Mouse (Mus musculus) lung, embryonic 14.5 days (tissue): ENCODE data around the gene Iqschfp. TPM values are rescaled to one million over a fixed set of nuclear protein-coding genes. Genes with fewer than 3 reads are reported as not detected.

Experiments
- ATAC-seq: fragments of 200-750 bp; cut with Nextera tagmentation; 2 replicates; pipeline ENCODE4 v1.8.0; 2017; ENCODE audit warnings: mild to moderate bottlenecking, moderate TSS enrichment, moderate library complexity; ENCODE audit not compliant: insufficient read depth
- DNase-seq: peaks from one replicate; pipeline ENCODE4 v3.0.0-alpha.2; 2015
- H3K27ac ChIP-seq: fragments of 300-500 bp; sonication (generic); 2 replicates; pipeline ENCODE4 v1.5.1; 2014; ENCODE audit warnings: low read depth, mild to moderate bottlenecking, moderate library complexity
- H3K27me3 ChIP-seq: fragments of 300-500 bp; sonication (generic); 2 replicates; pipeline ENCODE4 v1.6.1; 2014; ENCODE audit warnings: low read length, control low read depth; ENCODE audit not compliant: insufficient read depth
- H3K36me3 ChIP-seq: fragments of 300-500 bp; sonication (generic); 2 replicates; pipeline ENCODE4 v1.6.1; 2014; ENCODE audit warnings: control low read depth; ENCODE audit not compliant: insufficient read depth
- H3K4me1 ChIP-seq: fragments of 300-500 bp; sonication (generic); 2 replicates; pipeline ENCODE4 v1.6.1; 2014; ENCODE audit warnings: antibody characterized with exemption, control low read depth; ENCODE audit not compliant: insufficient read depth
- H3K4me2 ChIP-seq: fragments of 300-500 bp; sonication (generic); 2 replicates; pipeline ENCODE4 v1.6.1; 2014; ENCODE audit warnings: mild to moderate bottlenecking
- H3K4me3 ChIP-seq: fragments of 300-500 bp; sonication (generic); 2 replicates; pipeline ENCODE4 v1.5.1; 2014; ENCODE audit warnings: low read depth, low read length
- H3K9ac ChIP-seq: fragments of 300-500 bp; sonication (generic); 2 replicates; pipeline ENCODE4 v1.6.1; 2014
- H3K9me3 ChIP-seq: fragments of 300-500 bp; sonication (generic); 2 replicates; pipeline ENCODE4 v1.6.1; 2016; ENCODE audit warnings: low read depth, low read length, control low read depth
- CTCF ChIP-seq: IDR thresholded peaks from 2 replicates; pipeline ENCODE4 v1.5.1; 2016; ENCODE audit warnings: antibody characterized with exemption, low read depth
- WGBS: fragments of 180-500 bp; shearing (Covaris S2); extraction: QIAGEN DNeasy Blood & Tissue Kit; methylation state at CpG from one replicate; pipeline ENCODE4 v1.1.7; 2014; 5-methylcytosine and 5-hydroxymethylcytosine counted together
- polyA plus RNA-seq: library from polyadenylated mRNA; unstranded; fragments of >200 nt; fragmentation: Nextera tagmentation; extraction: Ambion mirVana; gene quantifications from 2 replicates; pipeline ENCODE4 v1.2.1, GENCODE M21; 2014

Iqschfp gene
- polyA plus RNA-seq, 1 experiment from 2014 or later = not detected

GRCm38 (mm10) chr3:68476336-68476735 is 584.3 kb downstream of the Iqschfp start:
- H3K27me3 ChIP-seq = no peaks in the 10 kb centered on the region
- no peaks in the 10 kb centered on the region for H3K4me1 ChIP-seq
- no peak for TF ChIP-seq CTCF
- 84% methylated on average over 7 of the region's 7 CpGs for WGBS
- H3K36me3 ChIP-seq = no peaks in the 10 kb centered on the region
- no peak overlapping the region for H3K4me2 ChIP-seq
- H3K27ac ChIP-seq = no peak overlapping the region
- H3K9me3 ChIP-seq = no peaks in the 10 kb centered on the region
- DNase-seq (no peak), ATAC-seq (no peak)
- no peak overlapping the region for H3K4me3 ChIP-seq
- H3K9ac ChIP-seq = no peak overlapping the region

- H3K4me3 ChIP-seq = no peak overlapping the region
- H3K27ac ChIP-seq = no peak overlapping the region
- TF ChIP-seq CTCF = no peak
- no peak for DNase-seq
- H3K9me3 ChIP-seq = no peaks in the 10 kb centered on the region
- H3K36me3 ChIP-seq = no peaks in the 10 kb centered on the region
- no peaks in the 10 kb centered on the region for H3K4me1 ChIP-seq
- H3K4me2 ChIP-seq = no peak overlapping the region
- H3K9ac ChIP-seq = no peak overlapping the region
- WGBS = 56% methylated on average over 2 of the region's 2 CpGs
- no peaks in the 10 kb centered on the region for H3K27me3 ChIP-seq
- ATAC-seq = no peak
Observed at GRCm38 (mm10) chr3:68477478-68477877, 585.4 kb downstream of the Iqschfp start.

- Histone ChIP-seq H3K27me3 (no peaks in the 10 kb centered on the region), H3K4me2 (no peak overlapping the region), H3K4me3 (no peak overlapping the region), H3K4me1 (no peaks in the 10 kb centered on the region), H3K27ac (no peak overlapping the region), H3K36me3 (no peaks in the 10 kb centered on the region), H3K9me3 (no peaks in the 10 kb centered on the region), H3K9ac (no peak overlapping the region)
- ATAC-seq (no peak), DNase-seq (no peak)
- no peak for TF ChIP-seq CTCF
- WGBS = 72% methylated on average over 6 of the region's 6 CpGs
Observed at GRCm38 (mm10) chr3:68479266-68479665, 587.2 kb downstream of the Iqschfp start.

GRCm38 (mm10) chr3:68483517-68483916 is 591.5 kb downstream of the Iqschfp start:
- no peak for TF ChIP-seq CTCF
- no peak for ATAC-seq
- H3K4me2 ChIP-seq = no peak overlapping the region
- no peak for DNase-seq
- H3K27me3 ChIP-seq = no peaks in the 10 kb centered on the region
- no peak overlapping the region for H3K4me3 ChIP-seq
- H3K9ac ChIP-seq = no peak overlapping the region
- 69% methylated on average over 3 of the region's 3 CpGs for WGBS
- H3K36me3 ChIP-seq = no peaks in the 10 kb centered on the region
- H3K4me1 ChIP-seq = 0 out of 2 replicates have a peak, but pooled peaks cover 6% of the 10 kb centered on the region
- H3K9me3 ChIP-seq = no peaks in the 10 kb centered on the region
- no peak overlapping the region for H3K27ac ChIP-seq

GRCm38 (mm10) chr3:68484021-68484420 is 592.0 kb downstream of the Iqschfp start:
- Histone ChIP-seq H3K4me3 (no peak overlapping the region), H3K9me3 (no peaks in the 10 kb centered on the region), H3K4me2 (no peak overlapping the region), H3K9ac (no peak overlapping the region), H3K4me1 (0 out of 2 replicates have a peak, but pooled peaks cover 6% of the 10 kb centered on the region), H3K27ac (no peak overlapping the region), H3K27me3 (no peaks in the 10 kb centered on the region), H3K36me3 (no peaks in the 10 kb centered on the region)
- no peak for TF ChIP-seq CTCF
- no peak for ATAC-seq
- WGBS = 87% methylated on average over 9 of the region's 9 CpGs
- DNase-seq = no peak

- 0 out of 2 replicates have a peak, but pooled peaks cover 6% of the 10 kb centered on the region for H3K4me1 ChIP-seq
- 75% methylated on average over 4 of the region's 4 CpGs for WGBS
- DNase-seq (no peak), ATAC-seq (no peak)
- no peaks in the 10 kb centered on the region for H3K36me3 ChIP-seq
- no peaks in the 10 kb centered on the region for H3K27me3 ChIP-seq
- H3K27ac ChIP-seq = no peak overlapping the region
- H3K4me2 ChIP-seq = no peak overlapping the region
- H3K9me3 ChIP-seq = no peaks in the 10 kb centered on the region
- H3K9ac ChIP-seq = no peak overlapping the region
- H3K4me3 ChIP-seq = no peak overlapping the region
- 0 out of 2 replicates have a peak, but pooled peaks have one; percentile 3 for TF ChIP-seq CTCF
Observed at GRCm38 (mm10) chr3:68484561-68484960, 592.5 kb downstream of the Iqschfp start.

- ATAC-seq = no peak
- H3K9ac ChIP-seq = no peak overlapping the region
- peaks cover 8% of the 10 kb centered on the region; the same call in 1 of the 2 replicates for H3K4me1 ChIP-seq
- H3K27ac ChIP-seq = no peak overlapping the region; the same call in 1 of the 2 replicates
- H3K4me2 ChIP-seq = no peak overlapping the region
- no peaks in the 10 kb centered on the region for H3K9me3 ChIP-seq
- DNase-seq = no peak
- 69% methylated on average over 1 of the region's 1 CpGs for WGBS
- no peak overlapping the region for H3K4me3 ChIP-seq
- TF ChIP-seq CTCF = no peak
- no peaks in the 10 kb centered on the region for H3K27me3 ChIP-seq
- H3K36me3 ChIP-seq = no peaks in the 10 kb centered on the region
Observed at GRCm38 (mm10) chr3:68487621-68488020, 595.6 kb downstream of the Iqschfp start.
